Mouse (Mus musculus): ENCODE measurements around the gene Fev. TPM values are rescaled to one million over a fixed set of nuclear protein-coding genes. Genes with fewer than 3 reads are reported as not detected.

The Fev gene
- not detected in 2 replicates for total RNA-seq (2014; fragmentation: Nextera tagmentation)
- not detected in 2 replicates for total RNA-seq (2017)

- ATAC-seq (replicated peaks; ENCODE audit: low FRiP score, low TSS enrichment, poor library complexity, severe bottlenecking): no peak
Observed at GRCm38 (mm10) chr1:74885369-74886042, at the start of gene Fev. TSS of gene Fev (minus strand) at chr1:74885419.

- ATAC-seq (replicated peaks; ENCODE audit: low FRiP score, low TSS enrichment, poor library complexity, severe bottlenecking): no peak
Observed at GRCm38 (mm10) chr1:74927621-74928296, 42.5 kb upstream of the Fev start.

GRCm38 (mm10) chr1:74926721-74927120 lies 41.5 kb upstream of the Fev start:
- 0 out of 2 replicates have a peak, but pooled peaks have one; percentile 70 for ATAC-seq (replicated peaks; ENCODE audit: low FRiP score, low TSS enrichment, poor library complexity, severe bottlenecking)

GRCm38 (mm10) chr1:74924464-74924863 lies 39.2 kb upstream of the Fev start:
- ATAC-seq (replicated peaks; ENCODE audit: low FRiP score, low TSS enrichment, poor library complexity, severe bottlenecking): no peak

GRCm38 (mm10) chr1:74915706-74916105 lies 30.5 kb upstream of the Fev start:
- ATAC-seq (replicated peaks; ENCODE audit: low FRiP score, low TSS enrichment, poor library complexity, severe bottlenecking): 0 out of 2 replicates have a peak, but pooled peaks have one; percentile 57

GRCm38 (mm10) chr1:74902191-74902590 lies 17.0 kb upstream of the Fev start:
- ATAC-seq (replicated peaks; ENCODE audit: low FRiP score, low TSS enrichment, poor library complexity, severe bottlenecking): no peak

- no peak for ATAC-seq (replicated peaks; ENCODE audit: low FRiP score, low TSS enrichment, poor library complexity, severe bottlenecking)
Observed at GRCm38 (mm10) chr1:74901686-74902085, 16.5 kb upstream of the Fev start.

- no peak for ATAC-seq (replicated peaks; ENCODE audit: low FRiP score, low TSS enrichment, poor library complexity, severe bottlenecking)
Observed at GRCm38 (mm10) chr1:74900341-74901285, 15.4 kb upstream of the Fev start.

- ATAC-seq (replicated peaks; ENCODE audit: low FRiP score, low TSS enrichment, poor library complexity, severe bottlenecking): no peak
Observed at GRCm38 (mm10) chr1:74898656-74899431, 13.6 kb upstream of the Fev start.

- ATAC-seq (replicated peaks; ENCODE audit: low FRiP score, low TSS enrichment, poor library complexity, severe bottlenecking): no peak
Observed at GRCm38 (mm10) chr1:74897976-74898375, 12.8 kb upstream of the Fev start.

GRCm38 (mm10) chr1:74894966-74895365 lies 9.7 kb upstream of the Fev start:
- ATAC-seq (replicated peaks; ENCODE audit: low FRiP score, low TSS enrichment, poor library complexity, severe bottlenecking): no peak

- peak; percentile 53; the same call in 1 of the 2 replicates for ATAC-seq (replicated peaks; ENCODE audit: low FRiP score, low TSS enrichment, poor library complexity, severe bottlenecking)
Observed at GRCm38 (mm10) chr1:74893134-74893855, 8.1 kb upstream of the Fev start, which contains the start of gene Cryba2. TSS of gene Cryba2 (minus strand) at chr1:74893143.

GRCm38 (mm10) chr1:74892351-74893133 lies 7.3 kb upstream of the Fev start:
- no peak for ATAC-seq (replicated peaks; ENCODE audit: low FRiP score, low TSS enrichment, poor library complexity, severe bottlenecking)

- ATAC-seq (replicated peaks; ENCODE audit: low FRiP score, low TSS enrichment, poor library complexity, severe bottlenecking): peak; percentile 36; the same call in 1 of the 2 replicates
Observed at GRCm38 (mm10) chr1:74891513-74891912, 6.3 kb upstream of the Fev start.

GRCm38 (mm10) chr1:74884196-74885141 lies 750 bp downstream of the Fev start:
- no peak for ATAC-seq (replicated peaks; ENCODE audit: low FRiP score, low TSS enrichment, poor library complexity, severe bottlenecking)

GRCm38 (mm10) chr1:74883441-74883840 lies 1.8 kb downstream of the Fev start:
- ATAC-seq (replicated peaks; ENCODE audit: low FRiP score, low TSS enrichment, poor library complexity, severe bottlenecking): no peak

GRCm38 (mm10) chr1:74882828-74883227 lies 2.4 kb downstream of the Fev start:
- no peak for ATAC-seq (replicated peaks; ENCODE audit: low FRiP score, low TSS enrichment, poor library complexity, severe bottlenecking)

Data from megakaryocyte-erythroid progenitor cell, adult 5-6 weeks (primary cell).